In genomic region chr6:142542800-142543175, GRCm38 (mm10) we compare ENCODE assay signal across 20 mouse cellular contexts. TPM values are rescaled to one million over a fixed set of nuclear protein-coding genes. Genes with fewer than 3 reads are reported as not detected.
DNase-seq lines count a peak whose midpoint lies in the region; ATAC-seq lines count a peak whose summit lies in the region.
"Had no signal": no experiment of that assay in that cellular context is flagged by ENCODE, and none has a peak within 500 bp of the region (broad histone marks: within the 10 kb centered on the region; RNA-seq: fewer than 3 reads in every experiment).

No protein-coding gene starts in this region.

- H3K36me3 ChIP-seq in kidney, embryonic 15.5 days: no peaks in the 10 kb centered on the region
- no peaks in the 10 kb centered on the region for H3K36me3 ChIP-seq in intestine, embryonic 15.5 days
- no peaks in the 10 kb centered on the region for H3K36me3 ChIP-seq in stomach, embryonic 16.5 days (ENCODE audit: control insufficient read depth, insufficient read depth, low read length)
- H3K36me3 ChIP-seq: embryonic facial prominence, embryonic 12.5 days; forebrain, embryonic 15.5 days; G1E; heart, embryonic 13.5 days; hindbrain, embryonic 12.5 days had no signal

- H3K4me2 ChIP-seq in kidney, embryonic 15.5 days: no peak overlapping the region
- no peak overlapping the region for H3K4me2 ChIP-seq in intestine, embryonic 15.5 days (replicated peaks)
- H3K4me2 ChIP-seq in stomach, embryonic 16.5 days (ENCODE audit: low read depth, low read length): no peak overlapping the region
- H3K4me2 ChIP-seq: embryonic facial prominence, embryonic 12.5 days; forebrain, embryonic 15.5 days; heart, embryonic 13.5 days; hindbrain, embryonic 12.5 days had no signal

- ATAC-seq in kidney, embryonic 15.5 days (replicated peaks; ENCODE audit: low FRiP score): no peak
- ATAC-seq in intestine, embryonic 15.5 days: peak; percentile 46; the same call in 1 of the 2 replicates
- ATAC-seq in stomach, embryonic 16.5 days (ENCODE audit: insufficient read depth, low FRiP score): peak; percentile 37; the same call in 1 of the 2 replicates
- ATAC-seq: CD4-positive, CD25-positive, alpha-beta regulatory T cell, adult 4 months; forebrain, embryonic 15.5 days had no signal

- no peaks in the 10 kb centered on the region for H3K9me3 ChIP-seq in kidney, embryonic 15.5 days (replicated peaks)
- H3K9me3 ChIP-seq in intestine, embryonic 15.5 days: no peaks in the 10 kb centered on the region
- H3K9me3 ChIP-seq in stomach, embryonic 16.5 days (replicated peaks; ENCODE audit: control insufficient read depth, low read length): no peaks in the 10 kb centered on the region
- H3K9me3 ChIP-seq: embryonic facial prominence, embryonic 12.5 days; forebrain, embryonic 15.5 days; G1E; heart, embryonic 13.5 days; hindbrain, embryonic 12.5 days had no signal

- WGBS in kidney, embryonic 15.5 days: 73% methylated on average over 6 of the region's 6 CpGs
- WGBS in intestine, embryonic 15.5 days: 53% methylated on average over 6 of the region's 6 CpGs
- 48% methylated on average over 6 of the region's 6 CpGs for WGBS in stomach, embryonic 16.5 days

- peak overlapping the region; percentile 83 for H3K27ac ChIP-seq in kidney, embryonic 15.5 days
- H3K27ac ChIP-seq in intestine, embryonic 15.5 days: peak overlapping the region; percentile 13; the same call in 1 of the 2 replicates
- peak overlapping the region; percentile 69 for H3K27ac ChIP-seq in stomach, embryonic 16.5 days (ENCODE audit: low read length)
- H3K27ac ChIP-seq: embryonic facial prominence, embryonic 12.5 days; forebrain, embryonic 15.5 days; heart, embryonic 13.5 days; hindbrain, embryonic 12.5 days had no signal

- H3K4me3 ChIP-seq in kidney, embryonic 15.5 days (replicated peaks): no peak overlapping the region
- H3K4me3 ChIP-seq in intestine, embryonic 15.5 days (replicated peaks): no peak overlapping the region
- H3K4me3 ChIP-seq in stomach, embryonic 16.5 days (replicated peaks; ENCODE audit: low read length): no peak overlapping the region
- H3K4me3 ChIP-seq: embryonic facial prominence, embryonic 12.5 days; forebrain, embryonic 15.5 days; heart, embryonic 13.5 days; hindbrain, embryonic 12.5 days had no signal

- H3K27me3 ChIP-seq in kidney, embryonic 15.5 days: no peaks in the 10 kb centered on the region
- H3K27me3 ChIP-seq in intestine, embryonic 15.5 days (replicated peaks): no peaks in the 10 kb centered on the region
- no peaks in the 10 kb centered on the region for H3K27me3 ChIP-seq in stomach, embryonic 16.5 days (ENCODE audit: control insufficient read depth, insufficient read depth, low read length)
- H3K27me3 ChIP-seq: embryonic facial prominence, embryonic 12.5 days; forebrain, embryonic 15.5 days; heart, embryonic 13.5 days; hindbrain, embryonic 12.5 days had no signal

- no peak overlapping the region for H3K9ac ChIP-seq in kidney, embryonic 15.5 days
- H3K9ac ChIP-seq in intestine, embryonic 15.5 days: no peak overlapping the region
- H3K9ac ChIP-seq in stomach, embryonic 16.5 days (ENCODE audit: low read length): no peak overlapping the region
- H3K9ac ChIP-seq: embryonic facial prominence, embryonic 12.5 days; forebrain, embryonic 15.5 days; heart, embryonic 13.5 days; hindbrain, embryonic 12.5 days had no signal

- peaks cover 23% of the 10 kb centered on the region for H3K4me1 ChIP-seq in kidney, embryonic 15.5 days
- 0 out of 2 replicates have a peak, but pooled peaks cover 3% of the 10 kb centered on the region for H3K4me1 ChIP-seq in intestine, embryonic 15.5 days (replicated peaks)
- H3K4me1 ChIP-seq in stomach, embryonic 16.5 days (ENCODE audit: control insufficient read depth, insufficient read depth, low read length): peaks cover 9% of the 10 kb centered on the region
- H3K4me1 ChIP-seq: forebrain, embryonic 15.5 days; hindbrain, embryonic 12.5 days had no signal

- DNase-seq in heart, adult 11 months: peak; percentile 64
- no peak for DNase-seq in heart, postnatal 4 days
- no peak for DNase-seq in kidney, postnatal 25 days
- DNase-seq in natural killer cell, adult 2 months (ENCODE audit: low spot score in 2 of 2): no peak
- DNase-seq: adrenal gland, postnatal 10 days; B cell, adult 2 months; cerebellum, adult 11 months; cerebellum, adult 8-10 months; cerebellum, postnatal 25 days; gastrocnemius, postnatal 36 days; heart, postnatal 36 days had no signal

RNA-seq across cellular contexts. Expression of gene Kcnj8, which starts 28.6 kb away (rescaled TPM):
- 10 to 100 TPM; 20.7 to 21.7 TPM for total RNA-seq in heart, postnatal 4 days (2021)
- 24.4 and 26.8 TPM in 2 replicates for polyA plus RNA-seq in kidney, embryonic 15.5 days (2015; fragmentation: Nextera tagmentation; extraction: Ambion mirVana)
- polyA plus RNA-seq in intestine, embryonic 15.5 days (2015; fragmentation: Nextera tagmentation; extraction: Ambion mirVana): 37.2 and 40.6 TPM in 2 replicates
- 51.8 and 57.9 TPM in 2 replicates for polyA plus RNA-seq in stomach, embryonic 16.5 days (2015; fragmentation: Nextera tagmentation; extraction: Ambion mirVana)
- polyA plus RNA-seq: CD4-positive, CD25-positive, alpha-beta regulatory T cell, adult 4 months; G1E had no signal

RNA-seq across cellular contexts. Expression of gene Ldhb, which starts 35.0 kb away (rescaled TPM):
- 1,000 to 10,000 TPM; 1,364 to 1,397 TPM for total RNA-seq in heart, postnatal 4 days (2021)
- polyA plus RNA-seq in kidney, embryonic 15.5 days (2015; fragmentation: Nextera tagmentation; extraction: Ambion mirVana): 697 and 713 TPM in 2 replicates
- 93.1 and 100 TPM in 2 replicates for polyA plus RNA-seq in intestine, embryonic 15.5 days (2015; fragmentation: Nextera tagmentation; extraction: Ambion mirVana)
- polyA plus RNA-seq in stomach, embryonic 16.5 days (2015; fragmentation: Nextera tagmentation; extraction: Ambion mirVana): 156 and 159 TPM in 2 replicates
- total RNA-seq: G1E had no signal
- polyA plus RNA-seq: G1E had no signal

Comparison
In these comparisons a context has a peak if more than half of its experiments do, and no peak if none do; other contexts are left out.
1. H3K27ac ChIP-seq: peak in every context shown above with its lines; median percentile 83 in kidney, embryonic 15.5 days; 69 in stomach, embryonic 16.5 days; 13 in intestine, embryonic 15.5 days.